In the genomic region with DNA sequence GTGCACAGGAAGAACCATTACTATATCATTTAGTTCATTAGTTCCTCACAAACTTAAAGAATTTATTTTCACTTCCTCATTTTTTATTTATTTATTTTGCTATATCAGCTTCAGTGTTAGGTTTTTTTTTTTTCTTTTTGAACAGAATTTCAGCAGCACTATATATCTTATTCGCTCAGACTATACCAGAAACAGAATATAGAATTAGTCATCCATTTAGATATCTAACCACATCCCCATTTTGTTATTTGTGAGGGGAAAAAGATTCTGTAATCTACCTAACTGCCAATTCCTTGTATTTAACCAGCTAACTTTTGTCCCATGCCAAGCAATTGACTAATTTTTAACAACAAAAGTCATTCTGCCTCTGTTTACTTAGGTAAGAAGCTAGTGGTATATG, we compare ENCODE assay signal across 29 mouse cellular contexts.
"Had no signal": no experiment of that assay in that cellular context is flagged by ENCODE, and none has a peak within 500 bp of the region (broad histone marks: within the 10 kb centered on the region; RNA-seq: fewer than 3 reads in every experiment).

No protein-coding gene starts in this region.

- H3K9ac ChIP-seq: heart, embryonic 12.5 days; heart, embryonic 13.5 days; heart, embryonic 15.5 days; hindbrain, embryonic 12.5 days; hindbrain, embryonic 13.5 days; hindbrain, embryonic 14.5 days; hindbrain, embryonic 15.5 days; intestine, embryonic 15.5 days; kidney, embryonic 15.5 days had no signal

- DNase-seq: heart, postnatal 10 days; heart, postnatal 14 days; heart, postnatal 36 days; heart, postnatal 4 days; kidney, adult 11 months; kidney, adult 18-20 months; kidney, adult 2 months; kidney, adult 8-10 months; kidney, adult 9 months; kidney, postnatal 14 days; kidney, postnatal 25 days; kidney, postnatal 4 days; layer of hippocampus, adult 9-11 months; layer of hippocampus, postnatal 36 days had no signal

- H3K4me3 ChIP-seq: heart, embryonic 10.5 days; heart, embryonic 12.5 days; heart, embryonic 13.5 days; heart, embryonic 15.5 days; hindbrain, embryonic 10.5 days; hindbrain, embryonic 12.5 days; hindbrain, embryonic 13.5 days; hindbrain, embryonic 15.5 days; intestine, embryonic 15.5 days; kidney, embryonic 15.5 days; layer of hippocampus, adult 2 months; left cerebral cortex, adult 2 months had no signal

- H3K27me3 ChIP-seq: heart, embryonic 12.5 days; heart, embryonic 13.5 days; heart, embryonic 15.5 days; hindbrain, embryonic 12.5 days; hindbrain, embryonic 13.5 days; hindbrain, embryonic 15.5 days; intestine, embryonic 15.5 days; kidney, embryonic 15.5 days had no signal

- H3K36me3 ChIP-seq: heart, embryonic 10.5 days; heart, embryonic 12.5 days; heart, embryonic 13.5 days; heart, embryonic 15.5 days; hindbrain, embryonic 10.5 days; hindbrain, embryonic 12.5 days; intestine, embryonic 15.5 days; kidney, embryonic 15.5 days had no signal

- H3K4me1 ChIP-seq: heart, embryonic 10.5 days; heart, embryonic 12.5 days; heart, embryonic 13.5 days; heart, embryonic 15.5 days; hindbrain, embryonic 10.5 days; hindbrain, embryonic 12.5 days; hindbrain, embryonic 13.5 days; hindbrain, embryonic 15.5 days; intestine, embryonic 15.5 days; kidney, embryonic 15.5 days had no signal

- H3K9me3 ChIP-seq: heart, embryonic 10.5 days; heart, embryonic 12.5 days; heart, embryonic 15.5 days; hindbrain, embryonic 13.5 days; hindbrain, embryonic 15.5 days; intestine, embryonic 15.5 days; kidney, embryonic 15.5 days had no signal

- H3K27ac ChIP-seq: heart, embryonic 10.5 days; heart, embryonic 13.5 days; heart, embryonic 15.5 days; hindbrain, embryonic 10.5 days; hindbrain, embryonic 12.5 days; hindbrain, embryonic 13.5 days; hindbrain, embryonic 14.5 days; hindbrain, embryonic 15.5 days; hindbrain, postnatal 0 days; intestine, embryonic 15.5 days; kidney, embryonic 15.5 days; kidney, postnatal 0 days; layer of hippocampus, adult 2 months; left cerebral cortex, adult 2 months had no signal
